Mouse (Mus musculus): ENCODE data around the gene Fgd5. TPM values are rescaled to one million over a fixed set of nuclear protein-coding genes. Genes with fewer than 3 reads are reported as not detected.
"Not testable (repeated sequence)": the region's sequence is repeated elsewhere in the genome, so short reads cannot be mapped to it uniquely, and the experiment has no call there.

The Fgd5 gene
- total RNA-seq (2018; cell fraction: chromatin; rRNA removed) = under 1 TPM in 3 of 26 experiments, not detected in 23; 0.12 to 0.13 (median 0.13) TPM
- total RNA-seq (2018; cell fraction: cytosol; rRNA removed) = under 1 TPM in 1 of 26 experiments, not detected in 25; 0.06 TPM
- total RNA-seq (2018; cell fraction: nucleus; rRNA removed) = not detected
- polyA plus RNA-seq (2018) = not detected in 3 replicates

GRCm38 (mm10) chr6:91978371-91979300 lies at the start of gene Fgd5:
Fgd5 (plus strand) TSS chr6:91978878.
- Histone ChIP-seq H3K4me3 (ENCODE audit: inconsistent target) (no peak within 1 kb of the TSS), H3K36me3 (ENCODE audit: inconsistent target) (no peaks in the 10 kb centered on the region), H3K27ac (no peak within 1 kb of the TSS), H3K79me2 (ENCODE audit: inconsistent target) (no peaks in the 10 kb centered on the region)
- 4% methylated on average over 55 of the region's 62 CpGs for WGBS (ENCODE audit: missing documents)

DNA sequence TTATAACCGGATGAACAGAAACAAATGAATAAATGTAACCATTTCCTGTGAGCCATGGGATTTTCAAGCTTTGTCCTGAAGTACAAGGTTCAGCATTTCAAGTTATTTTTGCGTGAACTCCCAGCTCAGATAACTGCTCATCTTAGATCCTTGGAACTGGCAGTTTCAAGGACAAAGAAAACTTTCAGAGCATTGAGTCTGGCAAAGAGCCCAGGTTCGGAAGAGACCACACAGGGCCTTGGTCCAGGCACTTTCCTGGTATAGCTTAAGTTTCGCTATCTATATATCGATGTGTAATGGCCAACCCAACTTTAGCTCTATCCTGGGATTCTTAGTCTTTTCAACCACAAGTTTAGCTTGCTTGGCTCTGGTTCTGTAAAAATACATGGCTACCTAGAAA lies 47.4 kb upstream of the Fgd5 start:
- H3K4me3 ChIP-seq (ENCODE audit: inconsistent target) = no peak overlapping the region
- H3K27ac ChIP-seq = no peak overlapping the region
- no peaks in the 10 kb centered on the region for H3K79me2 ChIP-seq (ENCODE audit: inconsistent target)
- 90% methylated on average over 5 of the region's 5 CpGs for WGBS (ENCODE audit: missing documents)
- H3K36me3 ChIP-seq (ENCODE audit: inconsistent target) = no peaks in the 10 kb centered on the region

GRCm38 (mm10) chr6:91938491-91938890 lies 40.2 kb upstream of the Fgd5 start:
- Histone ChIP-seq H3K79me2 (ENCODE audit: inconsistent target) (no peaks in the 10 kb centered on the region), H3K36me3 (ENCODE audit: inconsistent target) (no peaks in the 10 kb centered on the region), H3K4me3 (ENCODE audit: inconsistent target) (no peak overlapping the region), H3K27ac (no peak overlapping the region)
- 92% methylated on average over 4 of the region's 4 CpGs for WGBS (ENCODE audit: missing documents)

- H3K79me2 ChIP-seq (ENCODE audit: inconsistent target) = no peaks in the 10 kb centered on the region
- no peak overlapping the region for H3K4me3 ChIP-seq (ENCODE audit: inconsistent target)
- no peak overlapping the region for H3K27ac ChIP-seq
- 91% methylated on average over 2 of the region's 2 CpGs for WGBS (ENCODE audit: missing documents)
- H3K36me3 ChIP-seq (ENCODE audit: inconsistent target) = no peaks in the 10 kb centered on the region
Observed at GRCm38 (mm10) chr6:91948426-91948825, 30.3 kb upstream of the Fgd5 start.

GRCm38 (mm10) chr6:91958015-91958414 lies 20.7 kb upstream of the Fgd5 start:
- H3K36me3 ChIP-seq (ENCODE audit: inconsistent target); H3K27ac ChIP-seq; H3K79me2 ChIP-seq (ENCODE audit: inconsistent target); H3K4me3 ChIP-seq (ENCODE audit: inconsistent target): not testable (repeated sequence)
- 80% methylated on average over 1 of the region's 8 CpGs for WGBS (ENCODE audit: missing documents)

DNA sequence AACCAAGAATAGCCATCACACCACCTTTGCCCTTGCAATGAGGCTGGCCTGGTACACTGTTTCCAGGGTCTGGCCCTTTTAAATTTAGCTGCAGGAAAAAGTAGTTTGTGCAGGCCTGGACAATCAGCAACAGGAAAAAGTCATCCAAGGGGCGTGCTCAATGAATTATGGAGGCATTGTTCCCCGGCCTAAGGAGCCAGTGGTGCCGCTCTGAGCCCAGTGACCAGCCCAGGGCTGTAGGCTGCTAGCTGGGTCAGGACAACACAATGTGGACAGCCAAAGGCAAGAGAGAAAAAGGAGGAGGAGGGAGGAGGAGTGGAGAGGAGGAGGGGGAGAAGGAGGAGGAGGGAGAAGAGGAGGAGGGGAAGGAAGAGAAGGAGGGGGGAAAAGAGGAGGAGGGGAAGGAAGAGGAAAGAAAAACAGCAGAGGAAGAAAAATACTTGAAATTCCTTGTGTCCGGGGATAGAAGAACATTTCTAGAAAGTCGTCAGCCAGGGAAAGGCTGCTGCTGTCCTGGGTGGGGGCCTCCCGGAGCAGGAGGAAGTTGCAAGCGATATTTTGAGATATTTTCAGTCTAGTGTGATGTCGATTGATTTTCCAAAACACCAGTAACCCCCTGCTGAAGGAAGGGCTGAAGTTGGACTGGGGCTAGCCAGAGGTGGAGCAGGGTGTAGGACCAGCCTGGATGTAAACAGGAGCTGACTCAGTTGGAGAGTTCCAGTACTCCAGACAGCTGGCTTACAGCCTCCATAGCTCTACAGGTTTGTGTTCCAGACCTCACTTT lies 18.5 kb upstream of the Fgd5 start:
- H3K27ac ChIP-seq = no peak overlapping the region
- no peak overlapping the region for H3K4me3 ChIP-seq (ENCODE audit: inconsistent target)
- 43% methylated on average over 8 of the region's 8 CpGs for WGBS (ENCODE audit: missing documents)
- no peaks in the 10 kb centered on the region for H3K79me2 ChIP-seq (ENCODE audit: inconsistent target)
- H3K36me3 ChIP-seq (ENCODE audit: inconsistent target) = no peaks in the 10 kb centered on the region

- WGBS (ENCODE audit: missing documents) = 53% methylated on average over 4 of the region's 4 CpGs
Observed at GRCm38 (mm10) chr6:91963429-91963828, 15.2 kb upstream of the Fgd5 start.

GRCm38 (mm10) chr6:91965060-91965459 lies 13.6 kb upstream of the Fgd5 start:
- WGBS (ENCODE audit: missing documents) = 88% methylated on average over 8 of the region's 8 CpGs
- H3K36me3 ChIP-seq (ENCODE audit: inconsistent target) = no peaks in the 10 kb centered on the region

More at GRCm38 (mm10) chr6:91963429-91963828, 15.2 kb upstream of the Fgd5 start:
- no peak overlapping the region for H3K27ac ChIP-seq
- no peak overlapping the region for H3K4me3 ChIP-seq (ENCODE audit: inconsistent target)
- H3K36me3 ChIP-seq (ENCODE audit: inconsistent target) = no peaks in the 10 kb centered on the region
- H3K79me2 ChIP-seq (ENCODE audit: inconsistent target) = no peaks in the 10 kb centered on the region

GRCm38 (mm10) chr6:91966006-91966405 lies 12.7 kb upstream of the Fgd5 start:
- 83% methylated on average over 6 of the region's 6 CpGs for WGBS (ENCODE audit: missing documents)
- Histone ChIP-seq H3K36me3 (ENCODE audit: inconsistent target) (no peaks in the 10 kb centered on the region), H3K4me3 (ENCODE audit: inconsistent target) (no peak overlapping the region), H3K27ac (no peak overlapping the region), H3K79me2 (ENCODE audit: inconsistent target) (no peaks in the 10 kb centered on the region)

More at GRCm38 (mm10) chr6:91965060-91965459, 13.6 kb upstream of the Fgd5 start:
- H3K79me2 ChIP-seq (ENCODE audit: inconsistent target) = no peaks in the 10 kb centered on the region
- H3K4me3 ChIP-seq (ENCODE audit: inconsistent target) = no peak overlapping the region
- H3K27ac ChIP-seq = no peak overlapping the region

DNA sequence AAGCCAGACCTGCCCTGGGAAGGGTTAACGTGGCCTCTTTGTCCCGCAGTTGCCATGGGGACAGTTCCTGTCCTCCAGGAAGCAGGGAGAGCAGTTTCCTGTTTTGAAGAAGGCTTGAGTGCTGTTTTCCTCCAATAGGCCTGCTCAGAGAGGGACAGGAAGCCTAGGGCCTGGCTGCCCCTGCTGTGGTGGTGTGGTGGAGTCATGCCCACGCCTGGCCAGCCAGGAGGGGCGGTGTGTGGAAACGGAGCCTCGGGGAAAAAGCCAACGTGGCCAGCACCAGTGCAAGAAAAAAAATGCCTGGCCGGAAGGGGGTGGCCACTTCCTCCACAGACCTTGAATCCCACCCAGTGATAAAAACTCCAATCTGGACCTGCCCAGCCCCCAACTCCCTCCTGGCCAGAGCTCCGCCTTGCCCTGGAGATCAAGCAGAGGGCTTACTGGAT lies 6.5 kb upstream of the Fgd5 start:
- Histone ChIP-seq H3K79me2 (ENCODE audit: inconsistent target) (no peaks in the 10 kb centered on the region), H3K27ac (no peak overlapping the region), H3K4me3 (ENCODE audit: inconsistent target) (no peak overlapping the region), H3K36me3 (ENCODE audit: inconsistent target) (no peaks in the 10 kb centered on the region)
- 15% methylated on average over 9 of the region's 9 CpGs for WGBS (ENCODE audit: missing documents)

DNA sequence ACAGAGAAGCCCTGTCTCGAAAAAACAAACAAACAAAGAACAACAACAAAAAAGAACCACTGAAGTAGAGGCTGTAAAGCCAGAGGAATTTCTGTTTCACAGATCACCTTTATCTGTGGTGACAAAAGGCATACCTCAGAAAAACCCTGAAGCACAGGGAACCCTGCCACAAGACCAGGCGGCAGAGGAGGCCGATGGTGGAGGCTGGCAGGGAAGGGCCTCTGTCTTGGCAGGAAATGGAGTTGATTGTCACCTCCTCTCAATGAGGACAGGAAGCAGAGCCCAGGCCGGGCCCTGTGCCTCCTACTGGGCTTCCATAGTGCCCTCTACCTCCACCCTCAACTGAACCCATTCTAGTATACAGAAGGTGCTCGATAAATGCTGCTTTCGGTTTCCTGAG lies 4.7 kb upstream of the Fgd5 start:
- Histone ChIP-seq H3K79me2 (ENCODE audit: inconsistent target) (no peaks in the 10 kb centered on the region), H3K27ac (no peak overlapping the region), H3K4me3 (ENCODE audit: inconsistent target) (no peak overlapping the region), H3K36me3 (ENCODE audit: inconsistent target) (no peaks in the 10 kb centered on the region)
- 66% methylated on average over 6 of the region's 6 CpGs for WGBS (ENCODE audit: missing documents)

DNA sequence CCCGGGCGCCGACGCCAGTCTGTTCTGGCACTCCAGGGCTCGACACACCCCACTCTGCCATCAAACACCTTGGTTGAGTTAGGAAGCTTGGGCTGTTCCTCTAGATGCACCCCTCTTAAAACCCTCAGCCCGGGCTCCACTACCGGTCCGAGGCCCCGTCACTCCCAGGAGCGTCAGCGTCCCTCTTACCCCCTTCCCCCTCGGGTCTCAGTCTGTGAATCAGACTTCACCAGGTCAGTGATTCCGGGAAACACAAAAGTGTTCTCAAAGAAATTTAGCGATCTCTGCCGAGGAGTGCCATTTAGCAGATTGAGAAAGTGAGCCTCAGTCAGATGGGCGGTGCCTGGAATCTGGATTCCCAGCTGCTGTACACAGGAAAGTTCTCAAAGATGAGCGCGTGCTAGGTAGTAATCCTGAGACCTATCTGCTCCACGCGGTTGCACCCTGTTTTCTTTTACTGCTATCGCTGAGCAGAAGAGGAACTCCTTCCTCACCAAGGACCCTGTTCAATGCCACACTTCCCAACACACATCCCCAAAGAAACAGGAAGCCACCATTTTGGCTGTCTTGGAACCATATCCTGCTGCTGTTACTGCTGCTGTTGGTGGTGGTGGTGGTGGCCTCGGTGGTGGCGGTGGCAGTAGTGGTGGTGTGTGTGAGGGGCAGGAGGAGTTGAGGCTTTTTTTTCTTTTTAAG lies 771 bp downstream of the Fgd5 start:
- 5% methylated on average over 23 of the region's 23 CpGs for WGBS (ENCODE audit: missing documents)
- no peak overlapping the region for H3K27ac ChIP-seq
- H3K36me3 ChIP-seq (ENCODE audit: inconsistent target) = no peaks in the 10 kb centered on the region

DNA sequence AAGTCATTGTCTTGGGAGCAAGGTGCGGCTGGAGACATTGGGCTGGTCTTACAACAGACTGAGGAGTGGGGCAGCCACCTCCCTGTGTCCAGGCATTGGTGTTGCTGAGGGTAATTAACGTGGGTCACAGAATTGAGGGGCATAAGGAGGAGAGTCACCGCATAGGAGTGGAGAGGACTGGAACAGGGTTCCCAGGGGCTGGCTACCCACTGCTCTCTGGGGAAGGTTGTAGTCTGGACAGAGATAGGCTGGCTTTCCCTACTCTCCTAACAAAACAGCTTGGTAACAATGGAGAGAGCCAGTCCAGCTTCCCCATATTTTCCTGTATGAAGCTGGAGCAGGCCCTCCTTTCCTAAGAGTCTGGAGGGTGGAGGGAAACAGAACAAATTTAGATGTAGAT lies 1.3 kb downstream of the Fgd5 start:
- Histone ChIP-seq H3K36me3 (ENCODE audit: inconsistent target) (no peaks in the 10 kb centered on the region), H3K27ac (no peak overlapping the region), H3K4me3 (ENCODE audit: inconsistent target) (no peak overlapping the region), H3K79me2 (ENCODE audit: inconsistent target) (no peaks in the 10 kb centered on the region)
- WGBS (ENCODE audit: missing documents) = 54% methylated on average over 3 of the region's 3 CpGs

More for the DNA sequence above, 771 bp downstream of the Fgd5 start:
- H3K79me2 ChIP-seq (ENCODE audit: inconsistent target) = no peaks in the 10 kb centered on the region
- H3K4me3 ChIP-seq (ENCODE audit: inconsistent target) = no peak overlapping the region

DNA sequence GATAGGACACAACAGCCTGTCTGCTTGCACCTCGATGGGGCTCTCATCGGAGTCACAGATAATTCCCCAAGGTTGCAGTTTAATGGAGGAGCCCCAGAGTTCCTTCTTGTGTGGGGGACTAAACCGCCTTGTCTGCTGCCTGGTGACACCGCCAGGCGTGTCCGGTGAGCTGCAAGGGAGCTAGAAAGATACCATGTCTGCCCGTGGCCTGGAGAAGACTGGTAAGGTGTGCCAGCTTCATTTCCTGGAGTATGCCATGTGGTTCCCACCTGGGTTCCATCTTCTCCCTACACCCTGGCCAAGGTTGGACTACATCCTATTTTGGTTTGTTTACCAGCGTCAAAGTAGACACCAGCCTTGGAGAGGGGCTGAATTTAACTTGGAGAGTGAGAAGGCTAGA lies 11.4 kb downstream of the Fgd5 start:
- H3K27ac ChIP-seq = no peak overlapping the region
- H3K79me2 ChIP-seq (ENCODE audit: inconsistent target) = no peaks in the 10 kb centered on the region
- WGBS (ENCODE audit: missing documents) = 91% methylated on average over 7 of the region's 8 CpGs
- H3K36me3 ChIP-seq (ENCODE audit: inconsistent target) = no peaks in the 10 kb centered on the region
- no peak overlapping the region for H3K4me3 ChIP-seq (ENCODE audit: inconsistent target)
